Mouse (Mus musculus): Measurements from ENCODE around the gene Mov10. TPM values are rescaled to one million over a fixed set of nuclear protein-coding genes. Genes with fewer than 3 reads are reported as not detected.

Gene Mov10
- total and polyA plus RNA-seq, 2 experiments from 2014 or later = 7.7 to 18.2 TPM

- H3K4me2 ChIP-seq (ENCODE audit: low read depth, low read length, poor library complexity, severe bottlenecking) = peak overlapping the region; percentile 97
- H3K27me3 ChIP-seq (ENCODE audit: insufficient read depth, low read length) = peaks cover 22% of the 10 kb centered on the region; the same call in 1 of the 2 replicates
- no peaks in the 10 kb centered on the region; the same call in 1 of the 2 replicates for H3K4me1 ChIP-seq (ENCODE audit: insufficient read depth, low read length)
- H3K27ac ChIP-seq (ENCODE audit: low read depth, low read length) = 0 out of 2 replicates have a peak overlapping the region, but pooled peaks have one; percentile 26
- no peak for TF ChIP-seq CTCF (IDR thresholded peaks at IDR 0.05)
- no peak for ATAC-seq (ENCODE audit: low FRiP score)
- DNase-seq (ENCODE audit: low spot score) = peak; percentile 42
- no peaks in the 10 kb centered on the region for H3K9me3 ChIP-seq (ENCODE audit: low read length)
- H3K9ac ChIP-seq (replicated peaks; ENCODE audit: low read length, poor library complexity, severe bottlenecking) = 0 out of 2 replicates have a peak overlapping the region, but pooled peaks have one; percentile 0
- H3K36me3 ChIP-seq (ENCODE audit: insufficient read depth, low read length) = no peaks in the 10 kb centered on the region
- peak overlapping the region; percentile 53 for H3K4me3 ChIP-seq (ENCODE audit: low read depth, low read length)
- 40% methylated on average over 13 of the region's 13 CpGs for WGBS
Observed at GRCm38 (mm10) chr3:104789822-104790221, 28.5 kb downstream of the Mov10 start.

- Histone ChIP-seq H3K9ac (replicated peaks; ENCODE audit: low read length, poor library complexity, severe bottlenecking) (peak overlapping the region; percentile 55), H3K4me3 (ENCODE audit: low read depth, low read length) (peak overlapping the region; percentile 53), H3K27ac (ENCODE audit: low read depth, low read length) (0 out of 2 replicates have a peak overlapping the region, but pooled peaks have one; percentile 26), H3K36me3 (ENCODE audit: insufficient read depth, low read length) (no peaks in the 10 kb centered on the region), H3K27me3 (ENCODE audit: insufficient read depth, low read length) (peaks cover 23% of the 10 kb centered on the region; the same call in 1 of the 2 replicates), H3K4me1 (ENCODE audit: insufficient read depth, low read length) (no peaks in the 10 kb centered on the region; the same call in 1 of the 2 replicates), H3K4me2 (ENCODE audit: low read depth, low read length, poor library complexity, severe bottlenecking) (peak overlapping the region; percentile 97), H3K9me3 (ENCODE audit: low read length) (no peaks in the 10 kb centered on the region)
- 6% methylated on average over 10 of the region's 10 CpGs for WGBS
- TF ChIP-seq CTCF (IDR thresholded peaks at IDR 0.05) = no peak
- DNase-seq (ENCODE audit: low spot score) = no peak
- ATAC-seq (ENCODE audit: low FRiP score) = peak; percentile 20; the same call in 1 of the 2 replicates
Observed at GRCm38 (mm10) chr3:104789312-104789605, 29.1 kb downstream of the Mov10 start.

GRCm38 (mm10) chr3:104788561-104789311 lies 29.6 kb downstream of the Mov10 start:
- peak; percentile 72 for TF ChIP-seq CTCF (IDR thresholded peaks at IDR 0.05)
- Histone ChIP-seq H3K9ac (replicated peaks; ENCODE audit: low read length, poor library complexity, severe bottlenecking) (peak overlapping the region; percentile 55), H3K27me3 (ENCODE audit: insufficient read depth, low read length) (peaks cover 28% of the 10 kb centered on the region; the same call in 1 of the 2 replicates), H3K4me3 (ENCODE audit: low read depth, low read length) (peak overlapping the region; percentile 53), H3K4me1 (ENCODE audit: insufficient read depth, low read length) (no peaks in the 10 kb centered on the region; the same call in 1 of the 2 replicates), H3K4me2 (ENCODE audit: low read depth, low read length, poor library complexity, severe bottlenecking) (peak overlapping the region; percentile 97), H3K9me3 (ENCODE audit: low read length) (no peaks in the 10 kb centered on the region), H3K27ac (ENCODE audit: low read depth, low read length) (0 out of 2 replicates have a peak overlapping the region, but pooled peaks have one; percentile 26), H3K36me3 (ENCODE audit: insufficient read depth, low read length) (no peaks in the 10 kb centered on the region)
- whole genome bisulfite sequencing = under 1% methylated on average over 41 of the region's 52 CpGs
- DNase-seq (ENCODE audit: low spot score) = peak; percentile 78
- ATAC-seq (ENCODE audit: low FRiP score) = peak; percentile 78

GRCm38 (mm10) chr3:104788075-104788474 lies 30.3 kb downstream of the Mov10 start, which contains the start of gene Rhoc:
Gene Rhoc (plus strand): TSS chr3:104788375.
- ATAC-seq (ENCODE audit: low FRiP score) (no peak), DNase-seq (ENCODE audit: low spot score) (no peak)
- Histone ChIP-seq H3K4me1 (ENCODE audit: insufficient read depth, low read length) (no peaks in the 10 kb centered on the region; the same call in 1 of the 2 replicates), H3K4me2 (ENCODE audit: low read depth, low read length, poor library complexity, severe bottlenecking) (peak within 1 kb of the TSS; percentile 97), H3K4me3 (ENCODE audit: low read depth, low read length) (peak within 1 kb of the TSS; percentile 53), H3K27me3 (ENCODE audit: insufficient read depth, low read length) (peaks cover 34% of the 10 kb centered on the region; the same call in 1 of the 2 replicates), H3K9me3 (ENCODE audit: low read length) (no peaks in the 10 kb centered on the region), H3K27ac (ENCODE audit: low read depth, low read length) (0 out of 2 replicates have a peak within 1 kb of the TSS, but pooled peaks have one; percentile 26), H3K36me3 (ENCODE audit: insufficient read depth, low read length) (no peaks in the 10 kb centered on the region), H3K9ac (replicated peaks; ENCODE audit: low read length, poor library complexity, severe bottlenecking) (peak within 1 kb of the TSS; percentile 55)
- TF ChIP-seq CTCF (IDR thresholded peaks at IDR 0.05) = no peak
- WGBS = 35% methylated on average over 3 of the region's 3 CpGs

GRCm38 (mm10) chr3:104785284-104785683 lies 33.1 kb downstream of the Mov10 start:
- Histone ChIP-seq H3K4me2 (ENCODE audit: low read depth, low read length, poor library complexity, severe bottlenecking) (no peak overlapping the region), H3K27me3 (ENCODE audit: insufficient read depth, low read length) (peaks cover 58% of the 10 kb centered on the region), H3K9ac (replicated peaks; ENCODE audit: low read length, poor library complexity, severe bottlenecking) (no peak overlapping the region), H3K27ac (ENCODE audit: low read depth, low read length) (no peak overlapping the region), H3K4me1 (ENCODE audit: insufficient read depth, low read length) (peaks cover 8% of the 10 kb centered on the region), H3K9me3 (ENCODE audit: low read length) (no peaks in the 10 kb centered on the region), H3K36me3 (ENCODE audit: insufficient read depth, low read length) (no peaks in the 10 kb centered on the region), H3K4me3 (ENCODE audit: low read depth, low read length) (no peak overlapping the region)
- no peak for TF ChIP-seq CTCF (IDR thresholded peaks at IDR 0.05)
- 95% methylated on average over 6 of the region's 6 CpGs for WGBS
- no peak for ATAC-seq (ENCODE audit: low FRiP score)
- DNase-seq (ENCODE audit: low spot score) = no peak

- H3K4me2 ChIP-seq (ENCODE audit: low read depth, low read length, poor library complexity, severe bottlenecking) = no peak overlapping the region
- no peaks in the 10 kb centered on the region for H3K36me3 ChIP-seq (ENCODE audit: insufficient read depth, low read length)
- peaks cover 56% of the 10 kb centered on the region for H3K27me3 ChIP-seq (ENCODE audit: insufficient read depth, low read length)
- H3K27ac ChIP-seq (ENCODE audit: low read depth, low read length) = no peak overlapping the region
- no peak overlapping the region for H3K4me3 ChIP-seq (ENCODE audit: low read depth, low read length)
- H3K4me1 ChIP-seq (ENCODE audit: insufficient read depth, low read length) = peaks cover 8% of the 10 kb centered on the region
- WGBS = 42% methylated on average over 14 of the region's 14 CpGs
- ATAC-seq (ENCODE audit: low FRiP score) (no peak), DNase-seq (ENCODE audit: low spot score) (no peak)
- H3K9ac ChIP-seq (replicated peaks; ENCODE audit: low read length, poor library complexity, severe bottlenecking) = no peak overlapping the region
- no peaks in the 10 kb centered on the region for H3K9me3 ChIP-seq (ENCODE audit: low read length)
- TF ChIP-seq CTCF (IDR thresholded peaks at IDR 0.05) = no peak
Observed at GRCm38 (mm10) chr3:104783971-104784500, 34.3 kb downstream of the Mov10 start.

Data from midbrain, postnatal 0 days (tissue).